Mouse (Mus musculus): Measurements from ENCODE around the gene Txn2. TPM values are rescaled to one million over a fixed set of nuclear protein-coding genes. Genes with fewer than 3 reads are reported as not detected.
A peak's percentile ranks its signal among the peaks of the same experiment; 100 is the strongest.

Gene Txn2
- polyA plus RNA-seq, 1 experiment from 2014 or later = 261 TPM

DNA sequence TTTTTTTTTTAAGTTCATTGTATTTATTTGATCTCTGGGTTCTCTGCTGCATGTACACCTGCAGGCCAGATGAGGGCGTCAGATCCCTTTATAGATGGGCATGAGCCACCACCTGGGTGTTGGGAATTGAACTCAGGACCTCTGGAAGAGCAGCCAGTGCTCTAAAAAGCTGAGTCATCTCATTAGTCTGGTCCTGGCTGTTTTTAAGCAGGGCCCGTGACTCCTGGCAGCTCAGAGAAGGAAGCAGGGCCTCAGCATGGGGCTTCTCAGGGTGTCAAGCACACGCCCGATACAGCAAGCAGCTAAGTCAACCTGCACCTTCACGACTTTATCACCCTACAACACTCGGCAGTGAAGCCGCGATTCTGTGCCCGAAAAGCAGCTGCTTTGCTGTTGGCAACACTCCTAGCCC is 36.3 kb upstream of the Txn2 start:
- Histone ChIP-seq H3K4me3 (ENCODE audit: low read depth, low read length) (no peak overlapping the region), H3K27ac (ENCODE audit: low read depth) (peak overlapping the region; percentile 49), H3K36me3 (replicated peaks; ENCODE audit: insufficient read depth, low read length) (peaks cover 86% of the 10 kb centered on the region), H3K27me3 (ENCODE audit: insufficient read depth, low read length) (no peaks in the 10 kb centered on the region), H3K4me2 (ENCODE audit: low read depth, low read length) (no peak overlapping the region), H3K9me3 (ENCODE audit: low read length) (no peaks in the 10 kb centered on the region), H3K9ac (replicated peaks) (no peak overlapping the region), H3K4me1 (ENCODE audit: insufficient read depth) (peaks cover 14% of the 10 kb centered on the region)
- WGBS (ENCODE audit: insufficient replicate concordance) = 47% methylated on average over 9 of the region's 9 CpGs
- TF ChIP-seq EP300 (IDR thresholded peaks at IDR 0.05; ENCODE audit: low read depth) = peak; percentile 60; the same call in 1 of the 2 replicates
- TF ChIP-seq CTCF (IDR thresholded peaks at IDR 0.05; ENCODE audit: low read depth) = peak; percentile 31
- ATAC-seq (peak; percentile 79), DNase-seq (peak; percentile 26)

GRCm38 (mm10) chr15:77962447-77962846 is 33.6 kb upstream of the Txn2 start:
- H3K4me3 ChIP-seq (ENCODE audit: low read depth, low read length) = no peak overlapping the region
- H3K4me2 ChIP-seq (ENCODE audit: low read depth, low read length) = no peak overlapping the region
- H3K36me3 ChIP-seq (replicated peaks; ENCODE audit: insufficient read depth, low read length) = peaks cover 90% of the 10 kb centered on the region
- TF ChIP-seq CTCF (IDR thresholded peaks at IDR 0.05; ENCODE audit: low read depth) = no peak
- no peaks in the 10 kb centered on the region for H3K9me3 ChIP-seq (ENCODE audit: low read length)
- DNase-seq (no peak), ATAC-seq (no peak)
- H3K4me1 ChIP-seq (ENCODE audit: insufficient read depth) = peaks cover 3% of the 10 kb centered on the region; the same call in 1 of the 2 replicates
- no peaks in the 10 kb centered on the region for H3K27me3 ChIP-seq (ENCODE audit: insufficient read depth, low read length)
- H3K9ac ChIP-seq (replicated peaks) = no peak overlapping the region
- H3K27ac ChIP-seq (ENCODE audit: low read depth) = no peak overlapping the region
- whole genome bisulfite sequencing (ENCODE audit: insufficient replicate concordance) = 91% methylated on average over 5 of the region's 5 CpGs

DNA sequence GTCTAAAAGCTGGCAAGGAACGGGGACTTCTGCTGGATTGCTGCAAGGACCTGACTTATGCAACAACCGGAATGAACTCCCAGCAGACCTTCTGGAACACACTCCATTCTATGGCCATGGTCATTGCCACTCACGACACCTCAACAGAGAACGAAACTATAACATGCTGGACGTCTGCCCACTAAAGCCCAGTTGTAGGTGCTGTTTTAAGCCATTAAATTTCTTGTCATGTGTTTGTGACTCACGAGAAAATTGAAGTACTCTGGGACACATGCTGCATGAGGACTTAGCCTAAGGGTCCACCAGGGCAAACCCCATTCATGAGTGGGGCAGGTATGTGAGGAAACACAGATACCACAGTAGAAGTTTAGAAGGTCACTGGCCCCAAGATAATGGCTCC is 31.9 kb upstream of the Txn2 start:
- ATAC-seq (no peak), DNase-seq (no peak)
- WGBS (ENCODE audit: insufficient replicate concordance) = 84% methylated on average over 6 of the region's 6 CpGs
- H3K9me3 ChIP-seq (ENCODE audit: low read length) = no peaks in the 10 kb centered on the region
- H3K4me2 ChIP-seq (ENCODE audit: low read depth, low read length) = no peak overlapping the region
- H3K27me3 ChIP-seq (ENCODE audit: insufficient read depth, low read length) = peaks cover 10% of the 10 kb centered on the region
- no peak overlapping the region for H3K9ac ChIP-seq (replicated peaks)
- TF ChIP-seq CTCF (IDR thresholded peaks at IDR 0.05; ENCODE audit: low read depth) (no peak), EP300 (IDR thresholded peaks at IDR 0.05; ENCODE audit: low read depth) (no peak)
- no peak overlapping the region for H3K27ac ChIP-seq (ENCODE audit: low read depth)
- H3K4me3 ChIP-seq (ENCODE audit: low read depth, low read length) = no peak overlapping the region
- H3K36me3 ChIP-seq (replicated peaks; ENCODE audit: insufficient read depth, low read length) = peaks cover 72% of the 10 kb centered on the region
- peaks cover 19% of the 10 kb centered on the region for H3K4me1 ChIP-seq (ENCODE audit: insufficient read depth)

- peaks cover 18% of the 10 kb centered on the region for H3K4me1 ChIP-seq (ENCODE audit: insufficient read depth)
- ATAC-seq (no peak), DNase-seq (no peak)
- H3K9ac ChIP-seq (replicated peaks) = no peak overlapping the region
- H3K27ac ChIP-seq (ENCODE audit: low read depth) = no peak overlapping the region
- H3K36me3 ChIP-seq (replicated peaks; ENCODE audit: insufficient read depth, low read length) = peaks cover 46% of the 10 kb centered on the region
- no peak for TF ChIP-seq CTCF (IDR thresholded peaks at IDR 0.05; ENCODE audit: low read depth)
- TF ChIP-seq EP300 (IDR thresholded peaks at IDR 0.05; ENCODE audit: low read depth) = no peak
- no peak overlapping the region for H3K4me2 ChIP-seq (ENCODE audit: low read depth, low read length)
- WGBS (ENCODE audit: insufficient replicate concordance) = 61% methylated on average over 3 of the region's 3 CpGs
- no peaks in the 10 kb centered on the region for H3K9me3 ChIP-seq (ENCODE audit: low read length)
- H3K4me3 ChIP-seq (ENCODE audit: low read depth, low read length) = no peak overlapping the region
- peaks cover 14% of the 10 kb centered on the region for H3K27me3 ChIP-seq (ENCODE audit: insufficient read depth, low read length)
These were observed 29.3 kb upstream of the Txn2 start for GRCm38 (mm10) chr15:77958071-77958470.

DNA sequence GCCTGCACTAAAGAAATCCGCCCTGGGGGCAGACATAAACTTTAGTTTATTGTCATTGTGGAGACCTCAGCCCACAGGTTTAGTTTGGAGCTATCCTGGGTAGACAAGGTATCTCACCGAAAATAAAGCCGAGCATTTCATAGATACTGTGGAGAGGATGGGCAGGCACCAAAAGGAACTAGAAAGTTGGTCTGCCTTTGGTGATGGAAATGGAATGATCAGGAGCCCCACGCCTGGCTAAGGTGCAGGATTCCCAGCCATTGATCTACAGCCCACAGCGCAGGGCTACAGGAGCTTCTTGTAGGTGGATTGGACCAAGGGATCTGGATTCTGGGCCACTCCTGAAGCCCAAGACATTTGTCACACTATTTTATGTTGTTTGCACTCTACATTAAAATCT is 28.8 kb upstream of the Txn2 start:
- DNase-seq (no peak), ATAC-seq (no peak)
- peaks cover 42% of the 10 kb centered on the region for H3K36me3 ChIP-seq (replicated peaks; ENCODE audit: insufficient read depth, low read length)
- 52% methylated on average over 5 of the region's 5 CpGs for WGBS (ENCODE audit: insufficient replicate concordance)
- no peak overlapping the region for H3K4me3 ChIP-seq (ENCODE audit: low read depth, low read length)
- H3K9ac ChIP-seq (replicated peaks) = no peak overlapping the region
- H3K27me3 ChIP-seq (ENCODE audit: insufficient read depth, low read length) = peaks cover 14% of the 10 kb centered on the region
- TF ChIP-seq EP300 (IDR thresholded peaks at IDR 0.05; ENCODE audit: low read depth) = no peak
- TF ChIP-seq CTCF (IDR thresholded peaks at IDR 0.05; ENCODE audit: low read depth) = no peak
- no peak overlapping the region for H3K27ac ChIP-seq (ENCODE audit: low read depth)
- no peak overlapping the region for H3K4me2 ChIP-seq (ENCODE audit: low read depth, low read length)
- H3K4me1 ChIP-seq (ENCODE audit: insufficient read depth) = peaks cover 18% of the 10 kb centered on the region
- no peaks in the 10 kb centered on the region for H3K9me3 ChIP-seq (ENCODE audit: low read length)

GRCm38 (mm10) chr15:77956404-77956901 is 27.6 kb upstream of the Txn2 start, which contains the start of gene Foxred2:
Gene Foxred2 (minus strand): TSS chr15:77956722.
- Histone ChIP-seq H3K9ac (replicated peaks) (peak within 1 kb of the TSS; percentile 34), H3K9me3 (ENCODE audit: low read length) (no peaks in the 10 kb centered on the region), H3K27ac (ENCODE audit: low read depth) (no peak within 1 kb of the TSS), H3K4me2 (ENCODE audit: low read depth, low read length) (peak within 1 kb of the TSS; percentile 81), H3K36me3 (replicated peaks; ENCODE audit: insufficient read depth, low read length) (peaks cover 30% of the 10 kb centered on the region), H3K4me3 (ENCODE audit: low read depth, low read length) (peak within 1 kb of the TSS; percentile 47), H3K4me1 (ENCODE audit: insufficient read depth) (peaks cover 18% of the 10 kb centered on the region), H3K27me3 (ENCODE audit: insufficient read depth, low read length) (peaks cover 14% of the 10 kb centered on the region)
- 1% methylated on average over 38 of the region's 39 CpGs for WGBS (ENCODE audit: insufficient replicate concordance)
- TF ChIP-seq CTCF (IDR thresholded peaks at IDR 0.05; ENCODE audit: low read depth) (peak; percentile 52), EP300 (IDR thresholded peaks at IDR 0.05; ENCODE audit: low read depth) (no peak)
- DNase-seq (peak; percentile 88), ATAC-seq (peak; percentile 93)
